Mouse (Mus musculus) hematopoietic stem cell, adult 5-6 weeks (primary cell): ENCODE measurements around the gene Ppp1r12a. TPM values are rescaled to one million over a fixed set of nuclear protein-coding genes. Genes with fewer than 3 reads are reported as not detected.
"Not testable (repeated sequence)": the region's sequence is repeated elsewhere in the genome, so short reads cannot be mapped to it uniquely, and the experiment has no call there.

Experiments
- ATAC-seq, 2 experiments: fragments of 125-278 bp in 1 of 2; replicated peaks in 1 of 2; 2 replicates each; pipeline ENCODE4 v1.8.0; 2016 to 2017; ENCODE audit warnings: inconsistent platforms in 2 of 2, mild to moderate bottlenecking in 2 of 2, moderate number of reproducible peaks in 2 of 2, low read depth in 1 of 2, moderate TSS enrichment in 1 of 2; ENCODE audit not compliant: low FRiP score in 2 of 2, poor library complexity in 2 of 2, severe bottlenecking in 2 of 2, insufficient read depth in 1 of 2, low TSS enrichment in 1 of 2
- total RNA-seq: library from RNA; stranded (forward); fragments of 172-1452, 232-1000 nt; gene quantifications from 2 replicates; pipeline ENCODE4 v1.2.3, GENCODE M21; 2017

Gene Ppp1r12a
- total RNA-seq, 1 experiment from 2014 or later: 188 TPM

DNA sequence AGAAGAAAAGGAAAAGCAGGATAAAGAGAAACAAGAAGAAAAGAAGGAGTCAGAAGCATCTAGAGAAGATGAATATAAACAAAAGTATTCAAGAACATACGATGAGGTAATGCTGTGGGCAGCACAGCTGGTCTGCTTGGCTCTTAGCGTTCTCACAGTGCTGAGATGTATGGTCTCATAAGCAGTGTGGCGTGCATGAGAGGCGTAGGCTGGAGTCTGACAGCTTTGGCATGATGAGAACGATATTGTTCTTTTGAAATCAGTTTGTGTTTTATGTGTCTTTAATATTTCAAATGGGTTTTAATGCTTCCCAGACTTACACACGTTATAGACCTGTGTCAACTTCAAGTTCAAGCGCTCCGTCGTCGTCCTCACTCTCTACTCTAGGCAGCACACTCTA lies 98.9 kb downstream of the Ppp1r12a start:
- ATAC-seq: no peak

DNA sequence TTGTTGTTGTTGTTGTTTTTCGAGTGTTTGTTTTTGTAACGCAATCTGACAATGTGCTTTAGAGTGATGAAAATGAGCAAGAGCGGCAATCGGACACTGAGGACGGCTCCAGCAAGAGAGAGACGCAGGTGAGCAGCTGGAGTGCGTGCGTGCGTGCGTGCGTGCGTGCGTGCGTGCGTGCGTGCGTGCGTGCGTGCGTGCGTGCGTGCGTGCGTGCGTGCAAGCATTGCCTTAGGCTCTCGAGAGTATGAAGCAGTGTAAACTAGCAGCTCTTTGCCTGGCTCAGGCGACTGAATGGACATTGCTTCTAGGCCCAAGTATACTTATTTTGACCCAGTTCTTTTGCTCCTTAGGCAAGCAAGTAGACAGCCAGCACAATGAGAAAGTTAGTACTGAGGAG lies 102.6 kb downstream of the Ppp1r12a start:
- ATAC-seq: no peak

DNA sequence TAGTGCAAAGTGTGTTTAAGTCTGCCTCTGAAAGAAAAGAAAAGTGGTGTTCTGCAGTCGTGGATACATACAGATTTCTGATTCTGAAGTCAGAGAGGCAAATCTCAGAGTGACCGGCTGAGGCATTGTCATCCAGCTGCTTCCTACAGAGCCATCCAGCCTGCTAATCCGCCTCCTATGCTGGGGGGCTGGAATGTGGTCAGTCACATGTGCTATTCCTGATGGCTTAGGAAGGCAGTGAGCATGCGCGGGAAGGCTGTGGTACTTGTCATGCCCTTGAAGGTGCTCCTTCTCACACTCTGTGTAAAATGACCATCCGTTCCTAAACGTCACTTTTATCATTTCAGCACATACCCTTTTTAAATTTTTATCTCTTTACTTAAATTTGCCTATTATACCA lies 109.2 kb downstream of the Ppp1r12a start:
- no peak for ATAC-seq

DNA sequence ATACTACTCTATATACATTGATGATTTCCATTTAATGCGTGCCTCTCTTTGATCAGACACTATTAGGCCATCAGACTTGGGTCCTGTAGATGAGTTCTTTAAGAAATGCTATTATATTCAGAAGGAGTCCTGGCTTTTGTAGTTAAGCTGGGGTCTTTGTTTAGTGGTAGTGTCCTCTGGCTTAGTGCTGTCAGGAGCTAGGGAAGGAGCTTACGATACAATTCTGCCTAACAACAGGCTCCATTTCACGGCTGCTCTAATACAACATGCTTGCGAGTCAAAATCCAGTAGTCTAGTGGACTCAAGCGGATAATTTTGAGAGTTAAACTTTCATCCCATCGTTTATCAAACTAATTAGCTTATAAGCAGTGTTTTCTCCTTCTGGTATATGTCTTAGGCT lies 114.7 kb downstream of the Ppp1r12a start:
- no peak for ATAC-seq

DNA sequence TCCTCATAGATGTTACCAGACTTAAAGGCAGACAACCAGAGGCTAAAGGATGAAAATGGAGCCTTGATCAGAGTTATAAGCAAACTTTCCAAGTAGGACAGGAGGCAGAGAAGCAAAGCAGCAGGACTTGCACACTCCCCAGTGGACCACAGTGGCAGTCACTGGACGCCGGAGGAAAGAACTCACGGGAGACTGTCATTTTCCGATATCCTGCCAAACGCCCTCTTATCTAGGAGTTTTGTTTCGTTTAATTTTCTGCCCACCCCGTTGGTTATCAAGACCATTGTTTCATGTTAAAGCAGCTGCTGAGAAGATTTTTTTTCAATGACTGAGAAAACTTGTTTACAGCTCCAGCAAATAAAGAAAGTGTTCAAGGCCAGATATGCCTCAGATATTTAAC lies 115.2 kb downstream of the Ppp1r12a start:
- no peak for ATAC-seq

DNA sequence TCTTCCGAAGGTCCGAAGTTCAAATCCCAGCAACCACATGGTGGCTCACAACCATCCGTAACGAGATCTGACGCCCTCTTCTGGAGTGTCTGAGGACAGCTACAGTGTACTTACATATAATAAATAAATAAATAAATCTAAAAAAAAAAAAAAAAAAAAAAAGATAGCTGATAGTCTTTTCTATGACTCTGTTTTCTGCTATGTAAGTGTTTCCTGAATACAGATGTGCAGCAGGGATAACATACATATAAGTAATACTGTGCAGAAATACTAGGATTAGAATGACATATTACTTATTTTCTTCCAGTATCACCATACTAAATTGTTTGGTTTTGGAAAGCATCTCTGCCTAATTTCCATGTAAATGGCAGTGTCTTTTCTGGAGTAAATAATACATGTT lies 119.1 kb downstream of the Ppp1r12a start:
- ATAC-seq: not testable (repeated sequence)

DNA sequence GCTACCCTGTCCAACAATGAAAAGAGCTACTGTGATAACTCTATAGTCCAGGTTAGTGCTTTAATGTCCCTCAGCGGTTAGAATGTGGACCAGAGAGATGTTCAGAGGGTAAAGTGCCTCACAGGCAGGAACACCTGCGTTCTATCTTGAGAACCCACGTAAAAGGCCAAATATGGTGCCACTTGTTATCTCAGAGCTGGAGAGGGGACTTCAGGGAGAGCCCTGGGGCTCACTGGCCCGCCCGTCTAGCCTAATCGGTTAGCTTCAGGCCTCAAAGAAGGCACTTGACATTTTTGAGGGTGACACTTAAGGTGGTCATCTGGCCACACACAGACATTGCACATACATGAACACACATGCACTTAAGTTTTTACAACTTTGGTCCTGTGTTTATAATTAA lies 120.4 kb downstream of the Ppp1r12a start:
- ATAC-seq: no peak

DNA sequence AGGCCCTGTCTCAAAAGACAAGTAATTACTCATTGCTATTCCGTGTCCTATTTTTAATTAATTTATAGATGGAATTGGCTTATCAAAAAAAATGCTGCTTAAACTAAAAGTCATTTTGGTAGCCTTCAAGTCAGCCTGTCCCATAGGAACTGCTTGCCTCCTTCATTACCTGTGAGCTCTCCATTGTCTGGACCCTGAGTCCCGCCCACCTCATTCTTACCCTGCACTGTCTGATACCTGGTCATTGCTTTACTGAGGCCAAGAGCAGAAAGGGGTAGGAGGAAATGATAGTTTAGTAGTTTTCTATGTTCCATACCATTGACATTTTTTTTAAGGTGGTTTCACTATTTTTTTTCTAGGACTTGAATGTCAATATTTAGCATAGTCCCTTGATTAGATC lies 121.4 kb downstream of the Ppp1r12a start:
- ATAC-seq: no peak

DNA sequence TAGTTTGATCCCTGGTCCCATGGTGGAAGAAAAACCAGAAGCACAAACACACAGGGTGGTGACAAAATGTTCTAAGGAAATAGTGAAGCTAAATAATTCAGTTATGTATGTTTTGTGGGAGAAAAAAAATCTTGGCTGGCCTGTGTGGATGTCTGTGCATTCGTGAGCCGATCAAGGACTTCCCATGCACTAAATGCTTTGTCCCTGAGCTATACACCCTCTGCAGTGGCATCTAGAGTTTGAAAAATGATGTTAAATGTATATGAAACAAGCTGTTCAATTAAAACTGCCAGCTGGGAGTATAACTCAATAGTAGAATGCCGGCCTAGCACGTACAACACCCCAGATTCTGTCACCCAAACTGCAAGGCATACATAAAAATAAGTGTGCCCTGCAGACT lies 121.8 kb downstream of the Ppp1r12a start:
- no peak for ATAC-seq

DNA sequence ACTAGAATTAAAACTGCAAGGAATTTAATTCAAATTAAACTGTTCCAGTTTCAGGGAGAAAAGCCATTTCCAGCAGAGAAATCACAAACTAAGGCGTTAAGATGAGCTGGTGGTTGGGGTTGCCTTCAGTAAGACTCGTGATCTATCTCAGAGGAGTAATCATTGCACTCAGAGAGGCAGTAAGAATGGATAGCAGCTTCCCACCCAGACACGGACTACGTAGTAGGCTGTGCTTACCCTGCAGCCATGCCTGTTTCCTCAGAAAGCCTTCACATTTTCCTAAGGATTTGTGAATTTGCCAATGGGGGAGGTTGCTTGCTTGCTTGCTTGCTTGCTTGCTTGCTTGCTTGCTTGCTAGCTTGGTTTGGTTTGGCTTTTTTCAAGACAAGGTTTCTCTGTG lies 122.5 kb downstream of the Ppp1r12a start:
- no peak for ATAC-seq

DNA sequence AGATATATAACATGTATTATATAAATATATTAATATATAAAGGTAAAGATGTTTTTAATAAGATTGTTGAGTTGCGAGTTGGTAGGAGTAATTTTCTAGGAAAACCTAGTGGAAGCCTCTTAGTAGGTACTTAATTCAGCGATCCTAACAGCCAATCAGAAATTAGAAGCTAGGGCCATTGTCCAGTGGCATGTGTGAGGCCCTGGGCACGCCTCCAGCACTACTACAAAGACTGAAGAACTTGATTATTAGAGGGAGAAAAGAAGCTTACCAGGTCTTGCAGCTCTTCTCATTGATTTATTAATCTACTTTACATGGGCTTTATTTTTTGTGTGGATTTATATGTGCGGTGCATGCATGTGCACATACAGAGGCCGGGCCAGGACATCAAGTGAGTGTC lies 123.0 kb downstream of the Ppp1r12a start:
- no peak for ATAC-seq

DNA sequence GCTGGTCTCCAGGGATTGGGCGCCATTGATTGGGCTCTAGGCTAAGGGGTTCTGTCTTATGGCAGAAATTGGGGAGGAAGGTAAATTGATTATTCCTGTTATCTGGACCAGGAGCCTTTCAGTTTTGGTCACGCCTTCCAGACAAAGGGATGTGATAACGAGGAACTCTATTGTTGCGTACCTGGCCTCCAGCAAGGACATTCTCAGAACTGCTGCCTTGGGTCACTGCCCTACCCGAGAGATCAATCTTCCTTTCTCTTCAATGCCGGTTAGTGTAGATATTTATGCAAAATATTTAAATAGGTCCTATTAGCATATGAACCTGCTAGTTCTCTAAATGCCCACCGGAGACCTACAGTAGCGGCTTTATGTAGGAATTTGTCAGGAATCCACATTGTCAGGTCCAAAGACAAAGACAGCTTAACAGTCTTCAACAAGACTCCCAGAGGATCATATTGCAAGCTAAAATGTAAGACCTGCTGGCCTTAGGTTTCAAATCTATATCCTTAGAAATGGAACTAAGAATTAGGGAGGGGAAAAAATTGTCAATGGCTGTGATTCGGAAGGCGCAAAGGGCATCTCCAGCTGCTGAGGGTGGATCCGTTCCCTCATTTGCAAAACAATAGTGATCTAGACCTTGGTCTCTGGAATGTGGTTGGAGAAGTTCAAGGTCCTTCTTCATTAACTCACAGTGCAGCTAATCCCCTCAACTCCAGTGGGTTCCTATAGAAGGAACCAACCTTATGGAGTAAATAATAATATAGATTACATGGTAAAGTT lies 124.9 kb downstream of the Ppp1r12a start:
- ATAC-seq: no peak

DNA sequence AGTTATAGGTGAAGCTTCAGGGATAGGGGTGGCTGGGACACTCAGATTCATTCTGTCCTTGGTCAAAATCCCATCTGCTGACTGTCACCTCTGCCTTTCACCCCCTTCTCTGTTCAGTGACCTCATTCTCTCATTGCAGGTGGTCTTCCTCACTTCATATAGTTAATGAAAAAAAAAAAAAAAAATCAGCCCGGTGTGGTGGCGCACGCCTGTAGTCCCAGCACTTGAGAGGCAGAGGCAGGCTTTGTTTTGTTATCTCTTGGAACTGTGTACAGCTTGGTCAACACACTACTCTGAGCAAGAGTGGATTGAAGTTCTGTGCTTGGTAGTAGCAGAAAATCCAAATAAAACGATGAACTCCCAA lies 125.4 kb downstream of the Ppp1r12a start:
- ATAC-seq: no peak

DNA sequence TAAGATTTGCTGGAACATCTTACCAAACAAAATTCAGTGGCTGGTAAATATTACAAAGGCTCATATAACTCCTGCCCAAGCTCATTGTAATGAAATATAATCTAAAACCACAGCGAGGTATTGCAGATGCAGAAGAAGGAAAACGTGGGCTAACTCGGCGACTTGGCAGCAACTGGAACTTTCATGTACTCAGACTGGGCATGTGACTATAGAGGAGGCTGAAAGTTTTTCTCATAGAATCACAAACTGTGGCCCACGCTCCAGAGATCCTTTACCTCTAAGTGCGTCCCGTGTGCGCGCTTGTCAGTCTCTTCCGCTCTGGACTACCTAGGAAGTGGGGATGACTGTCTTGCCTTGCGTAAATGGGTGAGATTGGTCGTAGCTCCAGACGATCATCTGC lies 128.1 kb downstream of the Ppp1r12a start:
- ATAC-seq: no peak

DNA sequence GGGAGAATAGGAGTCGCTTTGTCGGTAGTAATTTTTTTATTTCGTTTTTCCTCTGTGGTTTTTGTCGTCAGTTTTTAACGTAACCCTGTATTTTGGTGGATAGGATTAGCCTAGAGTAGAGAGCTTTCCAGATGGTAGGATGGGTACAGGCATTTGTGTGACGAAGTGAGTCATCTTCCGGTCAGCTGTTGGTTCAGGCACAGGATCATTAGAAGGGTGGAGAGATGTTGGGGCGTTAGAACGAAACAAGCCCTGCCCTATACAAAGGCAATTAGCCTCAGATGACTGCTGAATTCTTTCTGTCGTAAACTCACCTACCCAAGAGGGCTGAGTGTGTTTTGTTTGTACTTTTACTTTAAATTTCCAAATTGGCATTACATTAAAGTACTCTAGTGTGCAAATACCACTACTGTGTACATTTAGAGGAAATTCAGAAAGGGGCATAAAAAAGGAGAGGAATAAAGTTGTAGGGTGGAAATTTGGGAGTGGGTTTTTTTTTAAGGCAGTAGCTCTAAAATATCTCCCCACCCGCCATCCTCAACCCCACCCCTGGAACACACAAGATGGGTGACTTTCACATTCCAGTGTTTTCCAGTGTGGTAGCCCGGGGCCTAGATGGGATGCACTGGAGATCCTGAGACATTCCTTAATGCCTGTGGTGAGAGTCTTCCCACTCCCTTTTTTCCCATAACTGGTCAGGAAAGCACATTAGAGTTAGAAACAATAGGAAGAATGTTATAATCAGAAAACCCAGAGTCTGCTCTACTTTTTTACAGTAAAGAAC lies 129.9 kb downstream of the Ppp1r12a start:
- ATAC-seq: no peak

DNA sequence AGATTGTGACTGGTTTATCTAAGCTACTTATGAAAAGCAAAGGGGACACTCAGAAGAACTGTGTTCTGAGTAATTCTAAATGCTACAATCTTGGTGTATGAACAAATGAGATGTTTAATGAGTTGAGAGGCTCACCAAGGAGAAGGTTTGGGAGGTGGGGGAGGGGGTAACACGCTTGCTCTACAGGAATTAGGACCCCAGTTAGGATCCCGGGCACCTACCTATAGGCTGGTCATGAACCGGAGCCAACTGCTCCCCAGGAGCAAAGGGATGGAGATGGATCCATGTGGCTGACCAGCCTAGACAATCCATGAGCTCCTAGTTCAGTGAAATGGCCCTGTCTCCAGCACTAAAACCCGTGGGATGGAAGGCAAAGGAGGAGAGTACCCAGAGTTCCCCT lies 130.7 kb downstream of the Ppp1r12a start:
- ATAC-seq: no peak

DNA sequence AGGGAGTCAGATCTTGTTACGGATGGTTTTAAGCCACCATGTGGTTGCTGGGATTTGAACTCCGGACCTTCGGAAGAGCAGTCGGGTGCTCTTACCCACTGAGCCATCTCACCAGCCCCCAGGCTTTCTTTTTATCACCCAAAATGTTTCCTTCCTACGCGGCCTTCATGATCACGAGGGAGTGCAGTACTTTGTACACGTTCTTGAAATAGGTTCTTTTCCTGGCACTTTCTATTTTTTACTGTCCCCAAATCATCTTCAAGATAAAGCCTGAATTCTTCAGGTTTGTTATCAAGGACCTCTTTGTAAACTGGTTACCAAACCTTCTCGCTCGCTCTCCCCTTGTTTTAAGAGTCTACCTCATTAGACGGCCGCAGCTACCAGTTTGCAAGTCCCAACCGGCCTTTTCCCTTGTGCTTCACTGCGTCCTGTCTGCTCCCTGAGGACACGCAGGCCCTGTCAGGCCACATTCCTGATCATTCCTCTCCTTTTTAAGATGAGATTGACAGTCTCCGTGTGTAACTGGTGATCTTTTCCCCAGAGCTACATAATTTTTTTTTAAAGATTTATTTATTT lies 131.7 kb downstream of the Ppp1r12a start:
- no peak for ATAC-seq

DNA sequence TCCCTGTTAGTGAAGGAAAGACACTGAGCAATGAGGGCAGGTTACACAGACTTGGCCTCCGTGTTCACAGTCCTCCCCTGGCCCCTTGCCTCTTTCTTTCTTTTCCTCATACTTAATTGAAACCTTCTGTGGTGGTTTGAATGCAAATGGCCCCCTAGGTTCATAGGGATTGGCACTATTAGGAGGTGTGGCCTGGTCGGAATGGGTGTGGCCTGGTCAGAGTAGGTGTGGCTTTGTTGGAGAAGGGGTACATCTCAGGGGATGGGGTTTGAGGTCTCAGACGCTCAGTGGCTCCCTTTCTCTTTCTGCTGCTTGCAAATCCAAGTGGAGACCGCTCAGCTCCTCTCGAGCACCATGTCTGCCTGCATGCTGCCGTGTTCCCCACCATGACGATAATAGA lies 132.8 kb downstream of the Ppp1r12a start:
- ATAC-seq: no peak

DNA sequence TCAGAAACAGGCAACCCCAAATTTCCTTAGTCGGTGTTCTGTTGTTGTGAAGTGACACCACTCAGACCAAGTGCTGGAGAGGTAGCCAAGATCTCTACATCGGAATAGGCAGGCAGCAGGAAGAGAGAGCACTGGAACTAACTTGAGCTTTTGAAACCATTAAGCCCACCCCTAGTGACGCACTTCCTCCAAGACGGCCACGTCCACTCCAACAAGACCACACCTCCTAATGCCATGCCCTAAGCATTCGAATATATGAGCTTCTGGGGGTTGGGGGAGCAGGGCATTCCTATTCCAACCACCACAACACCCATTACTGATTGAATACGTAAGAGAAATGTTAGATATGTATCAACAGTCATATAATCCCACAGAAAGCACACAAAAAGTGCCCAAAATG lies 134.5 kb downstream of the Ppp1r12a start:
- no peak for ATAC-seq
